Mouse (Mus musculus) T-helper 1 cell (primary cell): ENCODE results near the gene Prss56.

Experiments
- in situ Hi-C: fragments of 300-600 bp; cut with MboI, MseI; formaldehyde crosslinking; loops from one replicate; pipeline ENCODE4 v1.15.1; 2025; ENCODE audit warnings: high pct_unique_total_duplicates

Gene Prss56

GRCm38 (mm10) chr1:87183013-87183412, at the start of gene Prss56:
Prss56 (plus strand) TSS chr1:87183313.
- in situ Hi-C loops: no loop called here

GRCm38 (mm10) chr1:87141550-87141949, 41.6 kb upstream of the Prss56 start:
- in situ Hi-C loops: no loop called here

- in situ Hi-C loops: no loop called here
Observed at GRCm38 (mm10) chr1:87142456-87142855, 40.7 kb upstream of the Prss56 start.

- in situ Hi-C loops: no loop called here
Observed at GRCm38 (mm10) chr1:87143141-87143540, 40.0 kb upstream of the Prss56 start.

- in situ Hi-C loops: no loop called here
Observed at GRCm38 (mm10) chr1:87149422-87149821, 33.7 kb upstream of the Prss56 start.

- in situ Hi-C loops: no loop called here
Observed at GRCm38 (mm10) chr1:87151286-87151685, 31.8 kb upstream of the Prss56 start.

- in situ Hi-C loops: no loop called here
Observed at GRCm38 (mm10) chr1:87153776-87154500, 29.2 kb upstream of the Prss56 start.

GRCm38 (mm10) chr1:87154501-87155120, 28.5 kb upstream of the Prss56 start:
- in situ Hi-C loops: no loop called here

- in situ Hi-C loops: no loop called here
Observed at GRCm38 (mm10) chr1:87155531-87156198, 27.4 kb upstream of the Prss56 start.

- in situ Hi-C loops: no loop called here
Observed at GRCm38 (mm10) chr1:87156199-87156587, 26.9 kb upstream of the Prss56 start, which contains the start of gene Ecel1. Ecel1 (minus strand) TSS chr1:87156521.

- in situ Hi-C loops: no loop called here
Observed at GRCm38 (mm10) chr1:87159396-87159795, 23.7 kb upstream of the Prss56 start.

GRCm38 (mm10) chr1:87164164-87164795, 18.8 kb upstream of the Prss56 start:
- in situ Hi-C loops: loop anchor here (5.0 kb wide), 1 partner anchor 62 kb away; the partner anchor contains the start of gene Alpi

GRCm38 (mm10) chr1:87164796-87165184, 18.3 kb upstream of the Prss56 start:
- in situ Hi-C loops: loop anchor here (5.0 kb wide), 1 partner anchor 62 kb away; the partner anchor contains the start of gene Alpi

- in situ Hi-C loops: no loop called here
Observed at GRCm38 (mm10) chr1:87170458-87170857, 12.7 kb upstream of the Prss56 start.

GRCm38 (mm10) chr1:87171312-87171711, 11.8 kb upstream of the Prss56 start:
- in situ Hi-C loops: no loop called here

GRCm38 (mm10) chr1:87172316-87172715, 10.8 kb upstream of the Prss56 start:
- in situ Hi-C loops: no loop called here

- in situ Hi-C loops: no loop called here
Observed at GRCm38 (mm10) chr1:87174006-87174955, 8.8 kb upstream of the Prss56 start.

GRCm38 (mm10) chr1:87175852-87176292, 7.2 kb upstream of the Prss56 start:
- in situ Hi-C loops: no loop called here

- in situ Hi-C loops: no loop called here
Observed at GRCm38 (mm10) chr1:87180896-87181295, 2.2 kb upstream of the Prss56 start.

- in situ Hi-C loops: no loop called here
Observed at GRCm38 (mm10) chr1:87183998-87184750, 1.1 kb downstream of the Prss56 start.
